Mouse (Mus musculus): ENCODE results near the gene Ccn2.
"Not testable (repeated sequence)": the region's sequence is repeated elsewhere in the genome, so short reads cannot be mapped to it uniquely, and the experiment has no call there.

The Ccn2 gene

GRCm38 (mm10) chr10:24603727-24604126 lies 8.5 kb downstream of the Ccn2 start:
- DNase-seq, result no peak

- no peak for DNase-seq
Measured at GRCm38 (mm10) chr10:24609146-24609545, 13.9 kb downstream of the Ccn2 start.

- DNase-seq, result no peak
Measured at GRCm38 (mm10) chr10:24609766-24610165, 14.5 kb downstream of the Ccn2 start.

GRCm38 (mm10) chr10:24614726-24615125 lies 19.5 kb downstream of the Ccn2 start:
- DNase-seq, result no peak

- no peak for DNase-seq
Measured at GRCm38 (mm10) chr10:24615799-24616198, 20.6 kb downstream of the Ccn2 start.

- not testable (repeated sequence) for DNase-seq
Measured at GRCm38 (mm10) chr10:24616572-24616971, 21.3 kb downstream of the Ccn2 start.

GRCm38 (mm10) chr10:24621572-24621971 lies 26.3 kb downstream of the Ccn2 start:
- no peak for DNase-seq

- DNase-seq, result no peak
Measured at GRCm38 (mm10) chr10:24622586-24622985, 27.3 kb downstream of the Ccn2 start.

GRCm38 (mm10) chr10:24625060-24625701 lies 29.9 kb downstream of the Ccn2 start:
- DNase-seq, result peak; percentile 77

GRCm38 (mm10) chr10:24627262-24627661 lies 32.0 kb downstream of the Ccn2 start:
- DNase-seq, result no peak

- no peak for DNase-seq
Measured at GRCm38 (mm10) chr10:24628466-24628865, 33.2 kb downstream of the Ccn2 start.

- no peak for DNase-seq
Measured at GRCm38 (mm10) chr10:24629086-24629720, 34.0 kb downstream of the Ccn2 start.

GRCm38 (mm10) chr10:24630469-24631081 lies 35.3 kb downstream of the Ccn2 start:
- DNase-seq, result peak; percentile 17

GRCm38 (mm10) chr10:24631122-24631521 lies 35.9 kb downstream of the Ccn2 start:
- no peak for DNase-seq

- peak; percentile 53 for DNase-seq
Measured at GRCm38 (mm10) chr10:24634288-24634687, 39.0 kb downstream of the Ccn2 start.

- DNase-seq, result peak; percentile 18
Measured at GRCm38 (mm10) chr10:24635331-24635815, 40.1 kb downstream of the Ccn2 start.

- DNase-seq, result no peak
Measured at GRCm38 (mm10) chr10:24635884-24636283, 40.6 kb downstream of the Ccn2 start.

- no peak for DNase-seq
Measured at GRCm38 (mm10) chr10:24636986-24637385, 41.7 kb downstream of the Ccn2 start.

GRCm38 (mm10) chr10:24638306-24639070 lies 43.2 kb downstream of the Ccn2 start:
- no peak for DNase-seq

GRCm38 (mm10) chr10:24639596-24639995 lies 44.4 kb downstream of the Ccn2 start:
- DNase-seq, result no peak

- DNase-seq, result no peak
Measured at GRCm38 (mm10) chr10:24640186-24640875, 45.1 kb downstream of the Ccn2 start.

GRCm38 (mm10) chr10:24641416-24642140 lies 46.3 kb downstream of the Ccn2 start:
- DNase-seq, result no peak

All from layer of hippocampus, adult 9-11 months (tissue).